Mouse (Mus musculus): ENCODE measurements at regions not wholly inside any gene's neighbourhood (a gene's known extent, or its start where the extent isn't known, plus 50 kb on each side); places are given as distances from the start of the nearest gene placed in this dataset.
A peak's percentile ranks its signal among the peaks of the same experiment; 100 is the strongest.

GRCm38 (mm10) chr7:54734039-54734438, 101.3 kb upstream of the Luzp2 start:
- DNase-seq (ENCODE audit: low spot score) (peak; percentile 55), ATAC-seq (ENCODE audit: insufficient number of reproducible peaks, low FRiP score, low TSS enrichment, low read depth) (no peak)
- no peak overlapping the region for H3K9ac ChIP-seq (ENCODE audit: low read length)
- H3K4me2 ChIP-seq (ENCODE audit: low read depth, severe bottlenecking) = no peak overlapping the region
- H3K9me3 ChIP-seq (ENCODE audit: control insufficient read depth, low read length) = no peaks in the 10 kb centered on the region
- no peak overlapping the region for H3K4me3 ChIP-seq (ENCODE audit: low read depth, low read length)
- H3K36me3 ChIP-seq (ENCODE audit: control insufficient read depth, insufficient read depth, low read length) = no peaks in the 10 kb centered on the region
- H3K4me1 ChIP-seq (ENCODE audit: control insufficient read depth, insufficient read depth, low read length) = no peaks in the 10 kb centered on the region
- no peak overlapping the region for H3K27ac ChIP-seq (replicated peaks; ENCODE audit: low read depth, low read length)
- no peaks in the 10 kb centered on the region for H3K27me3 ChIP-seq (ENCODE audit: control insufficient read depth, insufficient read depth, low read length)
- 52% methylated on average over 7 of the region's 7 CpGs for WGBS

- H3K4me2 ChIP-seq (ENCODE audit: low read depth, severe bottlenecking) = no peak overlapping the region
- H3K4me3 ChIP-seq (ENCODE audit: low read depth, low read length) = no peak overlapping the region
- no peaks in the 10 kb centered on the region for H3K9me3 ChIP-seq (ENCODE audit: control insufficient read depth, low read length)
- no peak overlapping the region for H3K27ac ChIP-seq (replicated peaks; ENCODE audit: low read depth, low read length)
- H3K4me1 ChIP-seq (ENCODE audit: control insufficient read depth, insufficient read depth, low read length) = no peaks in the 10 kb centered on the region
- H3K9ac ChIP-seq (ENCODE audit: low read length) = no peak overlapping the region
- no peaks in the 10 kb centered on the region for H3K27me3 ChIP-seq (ENCODE audit: control insufficient read depth, insufficient read depth, low read length)
- no peaks in the 10 kb centered on the region for H3K36me3 ChIP-seq (ENCODE audit: control insufficient read depth, insufficient read depth, low read length)
- ATAC-seq (ENCODE audit: insufficient number of reproducible peaks, low FRiP score, low TSS enrichment, low read depth) (no peak), DNase-seq (ENCODE audit: low spot score) (no peak)
- 90% methylated on average over 2 of the region's 2 CpGs for WGBS
Observed at GRCm38 (mm10) chr7:54734861-54735260, 100.4 kb upstream of the Luzp2 start.

GRCm38 (mm10) chr7:54767341-54767740, 68.0 kb upstream of the Luzp2 start:
- no peaks in the 10 kb centered on the region for H3K27me3 ChIP-seq (ENCODE audit: control insufficient read depth, insufficient read depth, low read length)
- ATAC-seq (ENCODE audit: insufficient number of reproducible peaks, low FRiP score, low TSS enrichment, low read depth) = no peak
- 94% methylated on average over 1 of the region's 1 CpGs for WGBS
- no peak overlapping the region for H3K4me2 ChIP-seq (ENCODE audit: low read depth, severe bottlenecking)
- no peaks in the 10 kb centered on the region for H3K9me3 ChIP-seq (ENCODE audit: control insufficient read depth, low read length)
- H3K4me1 ChIP-seq (ENCODE audit: control insufficient read depth, insufficient read depth, low read length) = no peaks in the 10 kb centered on the region
- no peak overlapping the region for H3K9ac ChIP-seq (ENCODE audit: low read length)
- no peak for DNase-seq (ENCODE audit: low spot score)
- H3K27ac ChIP-seq (replicated peaks; ENCODE audit: low read depth, low read length) = no peak overlapping the region
- no peaks in the 10 kb centered on the region for H3K36me3 ChIP-seq (ENCODE audit: control insufficient read depth, insufficient read depth, low read length)
- H3K4me3 ChIP-seq (ENCODE audit: low read depth, low read length) = no peak overlapping the region

- no peaks in the 10 kb centered on the region for H3K4me1 ChIP-seq (ENCODE audit: control insufficient read depth, insufficient read depth, low read length)
- 0 out of 2 replicates have a peak, but pooled peaks have one; percentile 39 for ATAC-seq (ENCODE audit: insufficient number of reproducible peaks, low FRiP score, low TSS enrichment, low read depth)
- no peaks in the 10 kb centered on the region for H3K36me3 ChIP-seq (ENCODE audit: control insufficient read depth, insufficient read depth, low read length)
- DNase-seq (ENCODE audit: low spot score) = no peak
- no peak overlapping the region for H3K9ac ChIP-seq (ENCODE audit: low read length)
- H3K4me3 ChIP-seq (ENCODE audit: low read depth, low read length) = no peak overlapping the region
- H3K4me2 ChIP-seq (ENCODE audit: low read depth, severe bottlenecking) = no peak overlapping the region
- H3K27ac ChIP-seq (replicated peaks; ENCODE audit: low read depth, low read length) = no peak overlapping the region
- 36% methylated on average over 3 of the region's 3 CpGs for WGBS
- no peaks in the 10 kb centered on the region for H3K27me3 ChIP-seq (ENCODE audit: control insufficient read depth, insufficient read depth, low read length)
- no peaks in the 10 kb centered on the region for H3K9me3 ChIP-seq (ENCODE audit: control insufficient read depth, low read length)
Observed at GRCm38 (mm10) chr7:54768683-54769082, 66.6 kb upstream of the Luzp2 start.

GRCm38 (mm10) chr7:54781939-54782520, 53.3 kb upstream of the Luzp2 start:
- Histone ChIP-seq H3K36me3 (ENCODE audit: control insufficient read depth, insufficient read depth, low read length) (no peaks in the 10 kb centered on the region), H3K9ac (ENCODE audit: low read length) (no peak overlapping the region), H3K27ac (replicated peaks; ENCODE audit: low read depth, low read length) (no peak overlapping the region), H3K4me2 (ENCODE audit: low read depth, severe bottlenecking) (no peak overlapping the region), H3K4me3 (ENCODE audit: low read depth, low read length) (no peak overlapping the region), H3K27me3 (ENCODE audit: control insufficient read depth, insufficient read depth, low read length) (no peaks in the 10 kb centered on the region), H3K9me3 (ENCODE audit: control insufficient read depth, low read length) (no peaks in the 10 kb centered on the region), H3K4me1 (ENCODE audit: control insufficient read depth, insufficient read depth, low read length) (no peaks in the 10 kb centered on the region)
- WGBS = 70% methylated on average over 3 of the region's 3 CpGs
- ATAC-seq (ENCODE audit: insufficient number of reproducible peaks, low FRiP score, low TSS enrichment, low read depth) (no peak), DNase-seq (ENCODE audit: low spot score) (no peak)

GRCm38 (mm10) chr7:54782604-54783003, 52.7 kb upstream of the Luzp2 start:
- Histone ChIP-seq H3K9ac (ENCODE audit: low read length) (no peak overlapping the region), H3K27ac (replicated peaks; ENCODE audit: low read depth, low read length) (no peak overlapping the region), H3K36me3 (ENCODE audit: control insufficient read depth, insufficient read depth, low read length) (no peaks in the 10 kb centered on the region), H3K4me1 (ENCODE audit: control insufficient read depth, insufficient read depth, low read length) (no peaks in the 10 kb centered on the region), H3K4me3 (ENCODE audit: low read depth, low read length) (no peak overlapping the region), H3K27me3 (ENCODE audit: control insufficient read depth, insufficient read depth, low read length) (no peaks in the 10 kb centered on the region), H3K9me3 (ENCODE audit: control insufficient read depth, low read length) (no peaks in the 10 kb centered on the region), H3K4me2 (ENCODE audit: low read depth, severe bottlenecking) (no peak overlapping the region)
- no peak for DNase-seq (ENCODE audit: low spot score)
- 93% methylated on average over 3 of the region's 3 CpGs for WGBS
- no peak for ATAC-seq (ENCODE audit: insufficient number of reproducible peaks, low FRiP score, low TSS enrichment, low read depth)

- H3K27ac ChIP-seq (replicated peaks; ENCODE audit: low read depth, low read length) = no peak overlapping the region
- no peaks in the 10 kb centered on the region for H3K9me3 ChIP-seq (ENCODE audit: control insufficient read depth, low read length)
- no peak overlapping the region for H3K4me3 ChIP-seq (ENCODE audit: low read depth, low read length)
- ATAC-seq (ENCODE audit: insufficient number of reproducible peaks, low FRiP score, low TSS enrichment, low read depth) (no peak), DNase-seq (ENCODE audit: low spot score) (no peak)
- no peak overlapping the region for H3K4me2 ChIP-seq (ENCODE audit: low read depth, severe bottlenecking)
- H3K36me3 ChIP-seq (ENCODE audit: control insufficient read depth, insufficient read depth, low read length) = no peaks in the 10 kb centered on the region
- no peaks in the 10 kb centered on the region for H3K27me3 ChIP-seq (ENCODE audit: control insufficient read depth, insufficient read depth, low read length)
- 85% methylated on average over 10 of the region's 10 CpGs for WGBS
- H3K9ac ChIP-seq (ENCODE audit: low read length) = no peak overlapping the region
- H3K4me1 ChIP-seq (ENCODE audit: control insufficient read depth, insufficient read depth, low read length) = no peaks in the 10 kb centered on the region
Observed at GRCm38 (mm10) chr7:54783550-54784529, 51.5 kb upstream of the Luzp2 start.

Measured in limb, embryonic 11.5 days (tissue).